16 mouse cellular contexts compared by ENCODE assay signal in the genomic region with DNA sequence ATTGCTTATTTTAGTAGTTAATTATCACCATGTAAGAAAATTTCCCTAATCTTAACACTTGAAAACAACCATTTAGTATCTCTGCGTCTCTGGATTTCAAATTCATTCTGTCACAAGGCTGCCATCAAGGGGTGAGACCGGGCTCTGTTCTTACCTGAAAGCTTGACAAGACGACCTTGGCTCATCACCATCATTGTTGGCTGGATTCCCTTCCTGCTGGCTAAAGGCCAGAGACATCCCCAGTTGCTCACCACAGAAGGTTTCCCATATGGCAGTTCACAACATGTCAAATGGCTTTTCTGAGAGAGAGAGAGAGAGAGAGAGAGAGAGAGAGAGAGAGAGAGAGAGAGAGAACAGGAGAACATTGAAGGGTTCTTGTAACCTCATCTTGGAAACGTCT. TPM values are rescaled to one million over a fixed set of nuclear protein-coding genes. Genes with fewer than 3 reads are reported as not detected.
DNase-seq lines count a peak whose midpoint lies in the region; ATAC-seq and TF ChIP-seq lines count a peak whose summit lies in the region.
"Had no signal": no experiment of that assay in that cellular context is flagged by ENCODE, and none has a peak within 500 bp of the region (broad histone marks: within the 10 kb centered on the region; RNA-seq: fewer than 3 reads in every experiment).

No protein-coding gene starts in this region.

- H3K4me3 ChIP-seq in hindbrain, postnatal 0 days (ENCODE audit: low read length), result no peak overlapping the region
- no peak overlapping the region for H3K4me3 ChIP-seq in hindbrain, embryonic 10.5 days
- H3K4me3 ChIP-seq in limb, embryonic 10.5 days, result no peak overlapping the region
- H3K4me3 ChIP-seq: embryonic facial prominence, embryonic 15.5 days had no signal

- 35% methylated on average over 4 of the region's 4 CpGs for WGBS in hindbrain, postnatal 0 days
- 68% methylated on average over 4 of the region's 4 CpGs for WGBS in hindbrain, embryonic 10.5 days
- 72% methylated on average over 4 of the region's 4 CpGs for WGBS in limb, embryonic 10.5 days

- no peak overlapping the region for H3K27ac ChIP-seq in hindbrain, postnatal 0 days
- no peak overlapping the region for H3K27ac ChIP-seq in hindbrain, embryonic 10.5 days
- no peak overlapping the region for H3K27ac ChIP-seq in limb, embryonic 10.5 days
- H3K27ac ChIP-seq: embryonic facial prominence, embryonic 15.5 days; kidney, postnatal 0 days; macrophage had no signal

- H3K36me3 ChIP-seq in hindbrain, postnatal 0 days (ENCODE audit: insufficient read depth, low read length), result no peaks in the 10 kb centered on the region
- H3K36me3 ChIP-seq in hindbrain, embryonic 10.5 days, result no peaks in the 10 kb centered on the region
- no peaks in the 10 kb centered on the region for H3K36me3 ChIP-seq in limb, embryonic 10.5 days
- H3K36me3 ChIP-seq: embryonic facial prominence, embryonic 15.5 days had no signal

- ATAC-seq in hindbrain, postnatal 0 days, result peak; percentile 35; the same call in 1 of the 2 replicates
- ATAC-seq in cerebellum, adult (ENCODE audit: insufficient number of reproducible peaks, low FRiP score, low TSS enrichment), result peak; percentile 97
- ATAC-seq: inflammation-experienced regulatory T-cells, adult 6 months had no signal

- H3K9me3 ChIP-seq in hindbrain, postnatal 0 days (ENCODE audit: low read length), result no peaks in the 10 kb centered on the region
- no peaks in the 10 kb centered on the region for H3K9me3 ChIP-seq in hindbrain, embryonic 10.5 days
- H3K9me3 ChIP-seq in limb, embryonic 10.5 days (replicated peaks), result no peaks in the 10 kb centered on the region
- H3K9me3 ChIP-seq: embryonic facial prominence, embryonic 15.5 days had no signal

- H3K27me3 ChIP-seq in hindbrain, postnatal 0 days (ENCODE audit: insufficient read depth, low read length), result no peaks in the 10 kb centered on the region
- H3K27me3 ChIP-seq in hindbrain, embryonic 10.5 days (ENCODE audit: insufficient read depth, poor library complexity, severe bottlenecking), result no peaks in the 10 kb centered on the region
- no peaks in the 10 kb centered on the region for H3K27me3 ChIP-seq in limb, embryonic 10.5 days (ENCODE audit: low read depth, poor library complexity, severe bottlenecking)
- H3K27me3 ChIP-seq: embryonic facial prominence, embryonic 15.5 days had no signal

- H3K4me1 ChIP-seq in hindbrain, postnatal 0 days (ENCODE audit: insufficient read depth, low read length), result no peaks in the 10 kb centered on the region
- no peaks in the 10 kb centered on the region for H3K4me1 ChIP-seq in hindbrain, embryonic 10.5 days (replicated peaks)
- no peaks in the 10 kb centered on the region for H3K4me1 ChIP-seq in limb, embryonic 10.5 days
- H3K4me1 ChIP-seq: embryonic facial prominence, embryonic 15.5 days had no signal

- no peak overlapping the region for H3K9ac ChIP-seq in hindbrain, postnatal 0 days (replicated peaks; ENCODE audit: low read length)
- H3K9ac ChIP-seq: embryonic facial prominence, embryonic 15.5 days had no signal

- DNase-seq in hindbrain, postnatal 0 days (ENCODE audit: low spot score), result peak; percentile 82
- no peak for DNase-seq in hindbrain, embryonic 10.5 days (ENCODE audit: low spot score)
- DNase-seq in MN1 (ENCODE audit: low spot score), result peak; percentile 36
- DNase-seq in cerebellum, postnatal 14 days, result peak; percentile 100
- no peak for DNase-seq in thymus, postnatal 0 days (ENCODE audit: low spot score)
- DNase-seq in limb, embryonic 10.5 days (ENCODE audit: low spot score), result no peak
- DNase-seq: gastrocnemius, postnatal 36 days; heart, postnatal 36 days; lung, adult 2 months; thymus, adult 2 months had no signal

- TF ChIP-seq CTCF in hindbrain, postnatal 0 days (IDR thresholded peaks at IDR 0.05; ENCODE audit: low read depth), result no peak; the same call in 1 of the 2 replicates

- H3K4me2 ChIP-seq in hindbrain, postnatal 0 days (ENCODE audit: low read depth, low read length), result no peak overlapping the region
- H3K4me2 ChIP-seq: embryonic facial prominence, embryonic 15.5 days; heart, embryonic 11.5 days had no signal

RNA-seq across cellular contexts. Expression of gene Map3k5, which starts 11.9 kb away (rescaled TPM):
- total RNA-seq in hindbrain, postnatal 0 days (2014; rRNA removed), result 4.6 and 5.5 TPM in 2 replicates
- polyA plus RNA-seq in hindbrain, postnatal 0 days (2015; fragmentation: Nextera tagmentation; extraction: Ambion mirVana), result 0.91 and 1.4 TPM in 2 replicates
- polyA plus RNA-seq in hindbrain, embryonic 10.5 days (2016; fragmentation: Nextera tagmentation; extraction: Ambion mirVana), result 0.46 and 0.55 TPM in 2 replicates
- 2.8 and 3.3 TPM in 2 replicates for polyA plus RNA-seq in thymus, postnatal 0 days (2015; fragmentation: Nextera tagmentation; extraction: Ambion mirVana)
- 0.44 and 0.58 TPM in 2 replicates for polyA plus RNA-seq in limb, embryonic 10.5 days (2016; fragmentation: Nextera tagmentation; extraction: Ambion mirVana)

RNA-seq across cellular contexts. Expression of gene Pex7, which starts 14.9 kb away (rescaled TPM):
- 30.6 and 40.6 TPM in 2 replicates for total RNA-seq in hindbrain, postnatal 0 days (2014; rRNA removed)
- 39.7 and 44.6 TPM in 2 replicates for polyA plus RNA-seq in hindbrain, postnatal 0 days (2015; fragmentation: Nextera tagmentation; extraction: Ambion mirVana)
- polyA plus RNA-seq in hindbrain, embryonic 10.5 days (2016; fragmentation: Nextera tagmentation; extraction: Ambion mirVana), result 31.7 and 33.0 TPM in 2 replicates
- 67.6 and 82.6 TPM in 2 replicates for polyA plus RNA-seq in thymus, postnatal 0 days (2015; fragmentation: Nextera tagmentation; extraction: Ambion mirVana)
- 19.1 and 19.3 TPM in 2 replicates for polyA plus RNA-seq in limb, embryonic 10.5 days (2016; fragmentation: Nextera tagmentation; extraction: Ambion mirVana)

Comparison
In these comparisons a context has a peak if more than half of its experiments do, and no peak if none do; other contexts are left out.
1. DNase-seq: peak in hindbrain, postnatal 0 days (single experiment), MN1 (single experiment) and cerebellum, postnatal 14 days (2 of 2); none in hindbrain, embryonic 10.5 days (single experiment), thymus, postnatal 0 days (single experiment) and limb, embryonic 10.5 days (single experiment).